Mouse (Mus musculus) liver, embryonic 15.5 days (tissue): ENCODE data around the gene Sema7a. TPM values are rescaled to one million over a fixed set of nuclear protein-coding genes. Genes with fewer than 3 reads are reported as not detected.

Experiments
- ATAC-seq: fragments of 200-750 bp; cut with Nextera tagmentation; 2 replicates; pipeline ENCODE4 v1.8.0; 2017; ENCODE audit warnings: moderate number of reproducible peaks, mild to moderate bottlenecking, moderate library complexity; ENCODE audit not compliant: insufficient read depth
- H3K27ac ChIP-seq: fragments of 300-500 bp; sonication (generic); replicated peaks from 2 replicates; pipeline ENCODE4 v1.5.1; 2015; ENCODE audit warnings: mild to moderate bottlenecking, inconsistent platforms
- H3K27me3 ChIP-seq: fragments of 300-500 bp; sonication (generic); 2 replicates; pipeline ENCODE4 v1.6.1; 2015; ENCODE audit warnings: mild to moderate bottlenecking, inconsistent platforms
- H3K36me3 ChIP-seq: fragments of 300-500 bp; sonication (generic); replicated peaks from 2 replicates; pipeline ENCODE4 v1.6.1; 2015; ENCODE audit warnings: moderate library complexity, mild to moderate bottlenecking, inconsistent platforms
- H3K4me1 ChIP-seq: fragments of 300-500 bp; sonication (generic); replicated peaks from 2 replicates; pipeline ENCODE4 v1.6.1; 2015; ENCODE audit warnings: inconsistent platforms
- H3K4me2 ChIP-seq: fragments of 300-500 bp; sonication (generic); 2 replicates; pipeline ENCODE4 v1.6.1; 2015; ENCODE audit warnings: moderate library complexity, mild to moderate bottlenecking, inconsistent platforms
- H3K4me3 ChIP-seq: fragments of 300-500 bp; sonication (generic); replicated peaks from 2 replicates; pipeline ENCODE4 v1.5.1; 2015; ENCODE audit warnings: mild to moderate bottlenecking, inconsistent platforms
- H3K9ac ChIP-seq: fragments of 300-500 bp; sonication (generic); 2 replicates; pipeline ENCODE4 v1.6.1; 2015; ENCODE audit warnings: moderate library complexity, mild to moderate bottlenecking, inconsistent platforms
- H3K9me3 ChIP-seq: fragments of 300-500 bp; sonication (generic); replicated peaks from 2 replicates; pipeline ENCODE4 v1.6.1; 2016; ENCODE audit warnings: inconsistent platforms
- WGBS: fragments of 180-500 bp; shearing (Covaris S2); methylation state at CpG from one replicate; pipeline ENCODE4 v1.1.7; 2015; ENCODE audit warnings: mixed read lengths; ENCODE audit not compliant: insufficient replicate concordance; 5-methylcytosine and 5-hydroxymethylcytosine counted together
- polyA plus RNA-seq: library from polyadenylated mRNA; unstranded; fragments of >200 nt; fragmentation: Nextera tagmentation; extraction: Ambion mirVana; gene quantifications from 2 replicates; pipeline ENCODE4 v1.2.1, GENCODE M21; 2015

Sema7a gene
- polyA plus RNA-seq, 1 experiment from 2014 or later = not detected

DNA sequence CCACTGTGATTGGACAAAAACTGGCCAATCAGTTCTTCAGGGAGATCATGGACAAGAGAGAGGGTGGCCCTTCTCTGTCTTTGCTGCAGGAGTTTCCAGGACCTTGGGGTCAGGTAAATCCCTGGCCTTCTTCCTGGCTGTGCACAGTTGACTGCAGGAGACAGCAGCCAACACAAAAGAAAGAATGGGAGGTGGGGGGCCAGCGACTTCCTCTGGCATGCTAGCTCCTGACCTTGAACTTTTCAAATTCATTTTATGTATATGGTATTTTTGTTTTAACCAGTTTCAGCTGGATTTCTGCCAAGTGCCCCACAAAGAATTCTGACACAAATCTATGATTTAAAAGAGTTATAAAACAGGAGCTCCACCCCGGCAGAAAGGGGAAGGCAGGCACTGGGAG, 63.4 kb downstream of the Sema7a start:
- Histone ChIP-seq H3K27me3 (peaks cover 16% of the 10 kb centered on the region), H3K4me2 (no peak overlapping the region), H3K9ac (no peak overlapping the region), H3K9me3 (no peaks in the 10 kb centered on the region), H3K36me3 (no peaks in the 10 kb centered on the region), H3K4me3 (no peak overlapping the region), H3K4me1 (no peaks in the 10 kb centered on the region), H3K27ac (no peak overlapping the region)
- 40% methylated on average over 2 of the region's 2 CpGs for WGBS
- ATAC-seq = no peak

DNA sequence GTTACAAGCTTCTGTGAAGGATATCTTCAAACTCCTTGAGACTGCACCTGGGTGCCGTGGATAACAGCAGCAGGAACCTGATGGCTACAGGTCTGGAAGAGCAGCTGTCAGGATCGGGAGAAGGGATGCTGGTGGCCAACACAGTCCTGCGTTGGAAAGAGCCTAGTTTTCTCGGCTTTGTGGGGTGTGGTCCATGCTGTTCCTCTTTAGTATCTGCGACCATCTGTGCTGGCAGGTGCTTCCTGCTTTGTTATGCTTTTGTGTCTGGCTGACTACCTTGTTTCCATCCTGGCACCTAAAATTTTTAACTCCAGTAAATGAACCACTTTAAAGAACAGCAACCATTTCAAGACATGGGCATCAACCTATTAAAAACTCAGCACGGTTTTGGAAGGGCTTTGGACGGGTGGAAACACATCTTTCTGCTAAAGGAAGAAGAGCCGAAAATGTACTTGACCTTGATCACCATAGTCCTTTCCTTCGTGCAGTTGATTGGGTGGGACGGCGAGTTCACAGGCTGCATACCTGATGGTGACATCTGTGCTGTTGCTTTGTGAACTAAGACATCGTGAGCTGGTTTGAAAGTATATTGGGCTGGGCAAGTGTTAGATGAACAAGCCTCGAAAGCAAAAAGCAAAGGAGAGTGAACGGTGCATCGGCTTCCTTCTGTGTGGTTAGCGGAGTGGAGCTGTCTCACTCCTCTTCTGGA, 66.0 kb downstream of the Sema7a start, which contains the start of gene Cyp11a1:
Cyp11a1 (plus strand) TSS at position 659 of the 709 bp plus-strand sequence.
- Histone ChIP-seq H3K4me2 (no peak within 1 kb of the TSS), H3K9me3 (no peaks in the 10 kb centered on the region), H3K27ac (no peak within 1 kb of the TSS), H3K4me1 (no peaks in the 10 kb centered on the region; the same call in 1 of the 2 replicates), H3K4me3 (no peak within 1 kb of the TSS), H3K9ac (no peak within 1 kb of the TSS), H3K36me3 (no peaks in the 10 kb centered on the region), H3K27me3 (no peaks in the 10 kb centered on the region; the same call in 1 of the 2 replicates)
- no peak for ATAC-seq
- 52% methylated on average over 16 of the region's 16 CpGs for WGBS

DNA sequence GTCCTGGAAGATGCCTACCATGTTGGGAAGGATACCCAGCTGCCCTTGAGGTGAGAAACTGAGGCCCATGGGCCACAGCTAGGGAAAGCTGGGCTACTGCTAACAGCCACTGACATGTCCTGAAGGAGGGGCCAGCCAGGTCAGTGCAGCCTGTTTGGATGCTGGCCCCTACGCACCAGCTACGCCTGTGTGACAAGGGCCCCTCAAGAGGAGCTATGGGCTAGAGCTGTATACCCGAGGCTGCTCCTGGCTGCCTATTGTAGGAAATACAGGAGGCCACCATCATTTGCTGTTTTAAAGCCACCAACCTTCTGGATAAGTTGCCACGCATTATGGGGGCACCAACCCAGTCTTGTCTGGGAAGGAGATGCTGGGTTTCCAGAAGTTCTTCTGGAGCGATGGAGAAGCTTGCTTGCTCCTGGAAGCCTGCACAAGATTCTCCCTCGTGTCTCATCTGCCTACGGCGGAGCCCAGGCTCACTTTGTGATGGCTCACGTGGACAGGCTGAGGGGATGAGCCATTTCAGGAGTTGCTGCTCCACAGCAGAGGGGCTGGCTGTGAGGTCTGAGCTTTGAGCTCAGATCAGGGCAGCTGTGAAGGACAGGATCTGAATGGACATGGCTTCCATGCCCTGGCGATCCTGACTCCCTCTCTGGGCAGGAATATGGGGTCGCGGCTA, 68.6 kb downstream of the Sema7a start:
- no peak overlapping the region for H3K27ac ChIP-seq
- H3K4me1 ChIP-seq = no peaks in the 10 kb centered on the region; the same call in 1 of the 2 replicates
- no peak overlapping the region for H3K4me3 ChIP-seq
- H3K9me3 ChIP-seq = no peaks in the 10 kb centered on the region
- 55% methylated on average over 12 of the region's 12 CpGs for WGBS
- H3K9ac ChIP-seq = no peak overlapping the region
- no peaks in the 10 kb centered on the region; the same call in 1 of the 2 replicates for H3K27me3 ChIP-seq
- no peak overlapping the region for H3K4me2 ChIP-seq
- no peaks in the 10 kb centered on the region for H3K36me3 ChIP-seq
- ATAC-seq = no peak

DNA sequence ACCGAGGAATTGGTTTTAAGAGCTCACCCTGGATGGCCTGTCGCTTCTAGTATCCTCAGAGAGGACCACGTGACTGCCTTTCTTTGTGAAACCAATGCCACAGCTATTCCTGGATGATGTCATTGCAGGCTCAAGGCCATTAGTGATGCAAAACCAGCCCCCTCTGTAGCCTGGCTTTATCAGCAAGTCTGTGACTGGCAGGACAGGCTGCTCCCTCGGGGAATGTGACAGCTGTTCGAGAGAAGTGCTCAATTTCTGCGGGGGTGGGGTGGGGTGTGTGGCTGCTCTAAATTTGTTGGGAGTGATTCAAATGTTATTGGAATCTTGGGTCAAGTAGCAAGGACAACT, 69.1 kb downstream of the Sema7a start:
- H3K4me1 ChIP-seq = no peaks in the 10 kb centered on the region; the same call in 1 of the 2 replicates
- 16% methylated on average over 6 of the region's 6 CpGs for WGBS
- no peak for ATAC-seq

DNA sequence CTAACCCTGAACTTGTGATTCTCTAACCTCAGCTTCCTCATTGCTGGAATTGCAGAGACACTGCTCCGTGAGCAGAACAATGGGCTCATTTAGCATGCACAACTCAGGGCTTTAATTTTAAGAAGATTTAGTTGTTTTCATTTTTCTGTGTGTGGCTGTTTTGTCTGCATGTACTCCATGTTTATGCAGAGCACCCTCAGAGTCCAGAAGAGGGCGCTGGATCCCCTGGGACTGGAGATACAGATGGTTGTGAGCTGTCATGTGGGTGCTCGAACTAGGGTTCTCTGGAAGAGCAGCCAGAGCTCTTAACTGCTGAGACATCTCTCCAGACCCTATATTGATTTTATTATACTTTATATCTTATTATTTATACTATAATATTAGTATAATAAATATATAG, 69.7 kb downstream of the Sema7a start:
- Histone ChIP-seq H3K4me2 (no peak overlapping the region), H3K27ac (no peak overlapping the region), H3K4me3 (no peak overlapping the region), H3K9me3 (no peaks in the 10 kb centered on the region), H3K36me3 (no peaks in the 10 kb centered on the region), H3K9ac (no peak overlapping the region), H3K27me3 (no peaks in the 10 kb centered on the region; the same call in 1 of the 2 replicates), H3K4me1 (no peaks in the 10 kb centered on the region; the same call in 1 of the 2 replicates)
- 40% methylated on average over 3 of the region's 3 CpGs for WGBS
- no peak for ATAC-seq

More for the DNA sequence above, 69.1 kb downstream of the Sema7a start:
- Histone ChIP-seq H3K27me3 (no peaks in the 10 kb centered on the region; the same call in 1 of the 2 replicates), H3K9ac (no peak overlapping the region), H3K4me2 (no peak overlapping the region), H3K27ac (no peak overlapping the region), H3K4me3 (no peak overlapping the region), H3K9me3 (no peaks in the 10 kb centered on the region), H3K36me3 (no peaks in the 10 kb centered on the region)

DNA sequence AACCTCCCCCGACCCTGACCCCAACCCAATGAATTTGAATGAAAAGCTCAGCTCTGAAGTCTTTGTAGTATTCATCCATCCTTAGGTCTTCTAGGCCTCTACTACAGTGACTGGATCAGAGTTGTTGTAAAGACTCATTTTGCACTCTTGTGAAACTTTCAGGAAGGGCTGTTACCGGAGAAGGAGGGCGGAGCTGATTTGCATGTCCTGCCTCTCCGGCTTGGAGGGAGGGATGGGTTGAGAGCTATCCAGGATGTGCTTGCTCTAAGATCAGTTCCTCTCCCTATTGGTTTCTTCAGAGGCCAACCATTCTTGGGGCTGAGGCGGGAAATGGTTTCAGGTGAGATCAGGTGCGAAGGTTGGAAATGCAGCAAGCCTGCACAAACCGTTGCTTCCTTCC, 71.1 kb downstream of the Sema7a start:
- WGBS = 37% methylated on average over 7 of the region's 7 CpGs

DNA sequence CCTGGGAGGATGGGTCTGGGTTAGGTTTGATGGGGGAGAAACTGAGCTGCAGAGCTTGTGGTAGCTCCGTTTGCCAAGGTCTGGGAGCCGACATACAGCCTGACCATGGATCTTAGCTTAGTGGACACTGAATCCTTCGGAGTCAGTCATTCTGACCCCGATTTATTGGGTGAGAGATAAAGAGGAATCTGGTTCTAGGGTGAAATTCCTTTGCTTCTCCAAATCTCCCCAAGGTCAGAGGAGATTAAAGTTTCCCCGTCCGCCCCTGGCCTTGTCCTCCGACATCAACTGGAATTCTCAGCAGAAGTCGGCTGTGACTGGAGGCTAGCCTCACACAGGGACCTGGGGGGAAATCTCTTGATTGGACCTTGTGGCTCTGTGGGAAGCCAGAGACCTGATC, 71.6 kb downstream of the Sema7a start:
- H3K36me3 ChIP-seq = no peaks in the 10 kb centered on the region
- H3K27ac ChIP-seq = no peak overlapping the region
- H3K4me2 ChIP-seq = no peak overlapping the region
- H3K9me3 ChIP-seq = no peaks in the 10 kb centered on the region
- no peaks in the 10 kb centered on the region; the same call in 1 of the 2 replicates for H3K27me3 ChIP-seq
- no peak overlapping the region for H3K4me3 ChIP-seq
- no peaks in the 10 kb centered on the region; the same call in 1 of the 2 replicates for H3K4me1 ChIP-seq
- H3K9ac ChIP-seq = no peak overlapping the region
- no peak for ATAC-seq
- 65% methylated on average over 8 of the region's 8 CpGs for WGBS

More for the DNA sequence above, 71.1 kb downstream of the Sema7a start:
- no peaks in the 10 kb centered on the region for H3K36me3 ChIP-seq
- H3K4me2 ChIP-seq = no peak overlapping the region
- no peaks in the 10 kb centered on the region; the same call in 1 of the 2 replicates for H3K27me3 ChIP-seq
- no peak for ATAC-seq
- H3K27ac ChIP-seq = no peak overlapping the region
- no peak overlapping the region for H3K4me3 ChIP-seq
- H3K9me3 ChIP-seq = no peaks in the 10 kb centered on the region
- no peak overlapping the region for H3K9ac ChIP-seq
- H3K4me1 ChIP-seq = no peaks in the 10 kb centered on the region; the same call in 1 of the 2 replicates

Other genes with a start within 250 kb of the Sema7a start
- gene Edc3, start 231.6 kb upstream of the Sema7a start, polyA plus RNA-seq = 13.8 and 16.2 TPM in 2 replicates
- 105 and 129 TPM in 2 replicates for gene Clk3, start 174.3 kb upstream of the Sema7a start, polyA plus RNA-seq
- gene Arid3b, start 103.3 kb upstream of the Sema7a start, polyA plus RNA-seq = 10.5 and 11.3 TPM in 2 replicates
- 50.7 and 52.4 TPM in 2 replicates for gene Ubl7, start 29.1 kb upstream of the Sema7a start, polyA plus RNA-seq
- gene Cyp11a1, start 66.3 kb downstream of the Sema7a start, polyA plus RNA-seq = 1.3 and 1.5 TPM in 2 replicates
- gene Stra6, start 123.7 kb downstream of the Sema7a start, polyA plus RNA-seq = 0.15 TPM in 1 of 2 replicates, not detected in the other
- gene Ccdc33, start 178.7 kb downstream of the Sema7a start, polyA plus RNA-seq = not detected in 2 replicates